Comparison of ENCODE assay signal across 29 mouse cellular contexts in genomic region chr6:83577534-83577933, GRCm38 (mm10). TPM values are rescaled to one million over a fixed set of nuclear protein-coding genes. Genes with fewer than 3 reads are reported as not detected.
DNase-seq lines count a peak whose midpoint lies in the region; ATAC-seq and TF ChIP-seq lines count a peak whose summit lies in the region.
"Had no signal": no experiment of that assay in that cellular context is flagged by ENCODE, and none has a peak within 500 bp of the region (broad histone marks: within the 10 kb centered on the region; RNA-seq: fewer than 3 reads in every experiment).

No protein-coding gene starts in this region.

- peak; percentile 18 for DNase-seq in forebrain, embryonic 11.5 days (ENCODE audit: low spot score)
- DNase-seq in forebrain, postnatal 0 days: no peak
- DNase-seq in lung, postnatal 14 days: no peak
- DNase-seq in MEL (ENCODE audit: low read depth, low spot score): no peak
- DNase-seq in large intestine, adult 2 months (ENCODE audit: low read depth, low spot score): peak; percentile 32
- no peak for DNase-seq in kidney, postnatal 14 days
- DNase-seq: adrenal gland, postnatal 10 days; adrenal gland, postnatal 36 days; cerebellum, adult 11 months; cerebellum, adult 2 months; cerebellum, adult 9-11 months; cerebellum, postnatal 25 days; gastrocnemius, adult 2 months; gastrocnemius, postnatal 14 days; heart, adult 18-20 months; heart, postnatal 14 days; heart, postnatal 4 days had no signal

- no peak overlapping the region for H3K4me3 ChIP-seq in forebrain, embryonic 11.5 days (ENCODE audit: low read depth, low read length)
- H3K4me3 ChIP-seq in forebrain, postnatal 0 days (ENCODE audit: low read depth, low read length): no peak overlapping the region
- H3K4me3 ChIP-seq in lung, embryonic 16.5 days (ENCODE audit: low read length): no peak overlapping the region
- H3K4me3 ChIP-seq in MEL (ENCODE audit: control insufficient read depth in 1 of 2, insufficient read depth in 1 of 2, low read depth in 2 of 2, low read length in 2 of 2): no peak overlapping the region
- no peak overlapping the region for H3K4me3 ChIP-seq in liver, embryonic 12.5 days
- H3K4me3 ChIP-seq: embryonic facial prominence, embryonic 12.5 days; embryonic facial prominence, embryonic 15.5 days; forebrain, embryonic 13.5 days; gastrocnemius, adult 2 months; heart, embryonic 10.5 days; heart, embryonic 13.5 days had no signal

- H3K79me2 ChIP-seq in MEL (ENCODE audit: control insufficient read depth, insufficient read depth, low read length, poor library complexity): no peaks in the 10 kb centered on the region

- H3K27ac ChIP-seq in forebrain, embryonic 11.5 days (ENCODE audit: low read depth, low read length): no peak overlapping the region
- no peak overlapping the region for H3K27ac ChIP-seq in forebrain, postnatal 0 days (ENCODE audit: low read depth, low read length)
- H3K27ac ChIP-seq in lung, embryonic 16.5 days (ENCODE audit: low read length): no peak overlapping the region
- no peak overlapping the region for H3K27ac ChIP-seq in MEL (ENCODE audit: control insufficient read depth, low read depth, low read length)
- no peak overlapping the region for H3K27ac ChIP-seq in liver, embryonic 12.5 days
- H3K27ac ChIP-seq: embryonic facial prominence, embryonic 12.5 days; embryonic facial prominence, embryonic 15.5 days; forebrain, embryonic 13.5 days; gastrocnemius, adult 2 months; heart, embryonic 10.5 days; heart, embryonic 13.5 days; hindbrain, embryonic 14.5 days; hindbrain, postnatal 0 days had no signal

- no peak for ATAC-seq in forebrain, embryonic 11.5 days (replicated peaks; ENCODE audit: low FRiP score)
- ATAC-seq in forebrain, postnatal 0 days: no peak
- peak; percentile 51; the same call in 1 of the 2 replicates for ATAC-seq in lung, embryonic 16.5 days (ENCODE audit: low read depth)
- ATAC-seq in liver, embryonic 12.5 days: no peak
- ATAC-seq: forebrain, embryonic 13.5 days; forebrain, embryonic 16.5 days; hindbrain, postnatal 0 days; Patski had no signal

- no peaks in the 10 kb centered on the region for H3K4me1 ChIP-seq in forebrain, embryonic 11.5 days (replicated peaks; ENCODE audit: control insufficient read depth, insufficient read depth, low read length)
- no peaks in the 10 kb centered on the region for H3K4me1 ChIP-seq in forebrain, postnatal 0 days (ENCODE audit: insufficient read depth)
- 0 out of 2 replicates have a peak, but pooled peaks cover 2% of the 10 kb centered on the region for H3K4me1 ChIP-seq in lung, embryonic 16.5 days (replicated peaks; ENCODE audit: control insufficient read depth, insufficient read depth, low read length)
- peaks cover 0 to 4% of the 10 kb centered on the region in 2 experiments; a peak in 2 of 4 replicates for H3K4me1 ChIP-seq in MEL (ENCODE audit: control insufficient read depth in 1 of 2, insufficient read depth in 2 of 2, low read length in 2 of 2)
- H3K4me1 ChIP-seq in liver, embryonic 12.5 days: peaks cover 5% of the 10 kb centered on the region

- no peak for TF ChIP-seq POLR2A in MEL (IDR thresholded peaks at IDR 0.05; ENCODE audit: control insufficient read depth in 1 of 2, insufficient read depth in 1 of 2, low read depth in 1 of 2, low read length in 2 of 2, poor library complexity in 1 of 2)

- H3K4me2 ChIP-seq in forebrain, embryonic 11.5 days (ENCODE audit: low read depth, low read length, severe bottlenecking): no peak overlapping the region
- H3K4me2 ChIP-seq in forebrain, postnatal 0 days (ENCODE audit: low read depth): no peak overlapping the region
- H3K4me2 ChIP-seq in lung, embryonic 16.5 days (ENCODE audit: low read depth, low read length): no peak overlapping the region
- H3K4me2 ChIP-seq in liver, embryonic 12.5 days: no peak overlapping the region
- H3K4me2 ChIP-seq: embryonic facial prominence, embryonic 12.5 days; embryonic facial prominence, embryonic 15.5 days; forebrain, embryonic 13.5 days; heart, embryonic 13.5 days; hindbrain, embryonic 14.5 days had no signal

- H3K27me3 ChIP-seq in forebrain, embryonic 11.5 days (ENCODE audit: control insufficient read depth, insufficient read depth, low read length): peaks cover 2% of the 10 kb centered on the region; the same call in 1 of the 2 replicates
- H3K27me3 ChIP-seq in forebrain, postnatal 0 days (ENCODE audit: insufficient read depth, low read length): peaks cover 8% of the 10 kb centered on the region; the same call in 1 of the 2 replicates
- no peaks in the 10 kb centered on the region; the same call in 1 of the 2 replicates for H3K27me3 ChIP-seq in lung, embryonic 16.5 days (ENCODE audit: control insufficient read depth, insufficient read depth, low read depth, low read length)
- H3K27me3 ChIP-seq in MEL (ENCODE audit: control insufficient read depth in 1 of 2, insufficient read depth in 2 of 2, low read length in 2 of 2): peaks cover 8 to 15% of the 10 kb centered on the region in 2 experiments; a peak in 3 of 4 replicates
- peaks cover 45% of the 10 kb centered on the region for H3K27me3 ChIP-seq in liver, embryonic 12.5 days (replicated peaks)
- H3K27me3 ChIP-seq: Patski had no signal

- H3K9me3 ChIP-seq in forebrain, embryonic 11.5 days (ENCODE audit: control insufficient read depth, low read length): no peaks in the 10 kb centered on the region
- no peaks in the 10 kb centered on the region for H3K9me3 ChIP-seq in forebrain, postnatal 0 days (ENCODE audit: low read length)
- no peaks in the 10 kb centered on the region for H3K9me3 ChIP-seq in lung, embryonic 16.5 days (ENCODE audit: control insufficient read depth, low read length)
- no peaks in the 10 kb centered on the region for H3K9me3 ChIP-seq in MEL (replicated peaks; ENCODE audit: insufficient read depth, low read length)
- no peaks in the 10 kb centered on the region for H3K9me3 ChIP-seq in liver, embryonic 12.5 days (replicated peaks)
- H3K9me3 ChIP-seq: embryonic facial prominence, embryonic 12.5 days; embryonic facial prominence, embryonic 15.5 days; forebrain, embryonic 13.5 days; heart, embryonic 10.5 days; heart, embryonic 13.5 days had no signal

- H3K9ac ChIP-seq in forebrain, embryonic 11.5 days (ENCODE audit: low read length): no peak overlapping the region
- no peak overlapping the region for H3K9ac ChIP-seq in forebrain, postnatal 0 days
- no peak overlapping the region for H3K9ac ChIP-seq in lung, embryonic 16.5 days (ENCODE audit: low read length)
- no peak overlapping the region for H3K9ac ChIP-seq in MEL (ENCODE audit: control insufficient read depth, low read depth, low read length, poor library complexity, severe bottlenecking)
- H3K9ac ChIP-seq in liver, embryonic 12.5 days: no peak overlapping the region
- H3K9ac ChIP-seq: embryonic facial prominence, embryonic 12.5 days; embryonic facial prominence, embryonic 15.5 days; forebrain, embryonic 13.5 days; heart, embryonic 13.5 days; hindbrain, embryonic 14.5 days had no signal

- TF ChIP-seq CTCF in forebrain, postnatal 0 days (IDR thresholded peaks at IDR 0.05; ENCODE audit: low read depth): no peak
- no peak for TF ChIP-seq CTCF in MEL (IDR thresholded peaks at IDR 0.05 in 2 of 3, conservative IDR thresholded peaks at IDR 0.05 in 1 of 3; ENCODE audit: control insufficient read depth in 1 of 3, insufficient read depth in 1 of 3, low read depth in 2 of 3, low read length in 3 of 3, poor library complexity in 1 of 3, severe bottlenecking in 1 of 3)

- no peaks in the 10 kb centered on the region for H3K36me3 ChIP-seq in forebrain, embryonic 11.5 days (ENCODE audit: control insufficient read depth, insufficient read depth, low read length)
- no peaks in the 10 kb centered on the region for H3K36me3 ChIP-seq in forebrain, postnatal 0 days (ENCODE audit: insufficient read depth)
- H3K36me3 ChIP-seq in lung, embryonic 16.5 days (ENCODE audit: control insufficient read depth, insufficient read depth, low read length): no peaks in the 10 kb centered on the region
- peaks cover 0 to 2% of the 10 kb centered on the region in 2 experiments; a peak in 1 of 4 replicates for H3K36me3 ChIP-seq in MEL (ENCODE audit: control insufficient read depth in 1 of 2, insufficient read depth in 2 of 2, low read length in 2 of 2)
- no peaks in the 10 kb centered on the region for H3K36me3 ChIP-seq in liver, embryonic 12.5 days
- H3K36me3 ChIP-seq: embryonic facial prominence, embryonic 12.5 days; embryonic facial prominence, embryonic 15.5 days; heart, embryonic 10.5 days; heart, embryonic 13.5 days had no signal

- no peak for TF ChIP-seq RAD21 in MEL (IDR thresholded peaks at IDR 0.05; ENCODE audit: low read depth, low read length)

- no peak for TF ChIP-seq EP300 in MEL (IDR thresholded peaks at IDR 0.05; ENCODE audit: low read depth in 1 of 2, low read length in 2 of 2)

TF ChIP-seq in MEL, 35 proteins besides CTCF, POLR2A, EP300 and RAD21 (continues in another document):
- TF ChIP-seq POLR2AphosphoS2 (IDR thresholded peaks at IDR 0.05; ENCODE audit: low read length) (no peak), USF1 (IDR thresholded peaks at IDR 0.05; ENCODE audit: low read depth, low read length) (no peak), ZNF384 (IDR thresholded peaks at IDR 0.05; ENCODE audit: low read depth, low read length) (no peak), MYC (IDR thresholded peaks at IDR 0.05; ENCODE audit: low read depth, low read length) (no peak)

RNA-seq across cellular contexts. Expression of gene Stambp, which starts 5.0 kb away (rescaled TPM):
- 20.5 and 21.6 TPM in 2 replicates for polyA plus RNA-seq in forebrain, embryonic 11.5 days (2014; fragmentation: Nextera tagmentation; extraction: Ambion mirVana)
- 11.2 and 13.9 TPM in 2 replicates for total RNA-seq in forebrain, postnatal 0 days (2014; rRNA removed)
- polyA plus RNA-seq in forebrain, postnatal 0 days (2015; fragmentation: Nextera tagmentation; extraction: Ambion mirVana): 64.7 and 72.3 TPM in 2 replicates
- polyA plus RNA-seq in lung, embryonic 16.5 days (2015; fragmentation: Nextera tagmentation; extraction: Ambion mirVana): 25.8 and 28.0 TPM in 2 replicates
- total RNA-seq in MEL (2012; rRNA removed): 4.0 and 4.8 TPM in 2 replicates
- 10 to 100 TPM in 1 of 2 experiments, not detected in 1; 18.3 TPM for polyA plus RNA-seq in MEL (2012; ENCODE audit: insufficient read depth in 1 of 2, insufficient read length in 2 of 2, low read depth in 1 of 2, low replicate concordance in 2 of 2, missing spikeins in 1 of 2)
- polyA plus RNA-seq in large intestine, adult 2 months (2012; rRNA removed): 14.4 and 17.0 TPM in 2 replicates
- 11.7 and 13.4 TPM in 2 replicates for polyA plus RNA-seq in liver, embryonic 12.5 days (2016; fragmentation: Nextera tagmentation; extraction: Ambion mirVana)

RNA-seq across cellular contexts. Expression of gene Actg2, which starts 41.5 kb away (rescaled TPM):
- polyA plus RNA-seq in forebrain, embryonic 11.5 days (2014; fragmentation: Nextera tagmentation; extraction: Ambion mirVana): 2.3 and 3.1 TPM in 2 replicates
- 0.38 and 2.2 TPM in 2 replicates for total RNA-seq in forebrain, postnatal 0 days (2014; rRNA removed)
- polyA plus RNA-seq in forebrain, postnatal 0 days (2015; fragmentation: Nextera tagmentation; extraction: Ambion mirVana): 1.0 and 1.6 TPM in 2 replicates
- polyA plus RNA-seq in lung, embryonic 16.5 days (2015; fragmentation: Nextera tagmentation; extraction: Ambion mirVana): 123 and 128 TPM in 2 replicates
- 0.27 TPM in 1 of 2 replicates, not detected in the other for total RNA-seq in MEL (2012; rRNA removed)
- under 1 TPM in 1 of 2 experiments, not detected in 1; 0.07 TPM for polyA plus RNA-seq in MEL (2012; ENCODE audit: insufficient read depth in 1 of 2, insufficient read length in 2 of 2, low read depth in 1 of 2, low replicate concordance in 2 of 2, missing spikeins in 1 of 2)
- polyA plus RNA-seq in large intestine, adult 2 months (2012; rRNA removed): 1,466 and 1,484 TPM in 2 replicates
- polyA plus RNA-seq in liver, embryonic 12.5 days (2016; fragmentation: Nextera tagmentation; extraction: Ambion mirVana): 5.7 and 6.7 TPM in 2 replicates
- total RNA-seq: common myeloid progenitor, adult 5-6 weeks had no signal

Comparison
In these comparisons a context has a peak if more than half of its experiments do, and no peak if none do; other contexts are left out.
1. DNase-seq: peak in forebrain, embryonic 11.5 days (single experiment) and large intestine, adult 2 months (single experiment); none in forebrain, postnatal 0 days (single experiment), lung, postnatal 14 days (single experiment), MEL (single experiment) and kidney, postnatal 14 days (single experiment).
2. RNA of gene Actg2, which starts 41.5 kb away (polyA plus RNA-seq): 1,466 to 1,484 TPM in large intestine, adult 2 months and 123 to 128 TPM in lung, embryonic 16.5 days; 5.7 to 6.7 TPM in liver, embryonic 12.5 days, 2.3 to 3.1 TPM in forebrain, embryonic 11.5 days, 1.0 to 1.6 TPM in forebrain, postnatal 0 days and 0.07 TPM in MEL; every median in the first group is over 10 times any median in the second.